Mouse (Mus musculus): ENCODE results near the gene Eps8l2. TPM values are rescaled to one million over a fixed set of nuclear protein-coding genes. Genes with fewer than 3 reads are reported as not detected.

Eps8l2 gene
- total and polyA plus RNA-seq, 3 experiments: 0.10 TPM; not detected in 2

DNA sequence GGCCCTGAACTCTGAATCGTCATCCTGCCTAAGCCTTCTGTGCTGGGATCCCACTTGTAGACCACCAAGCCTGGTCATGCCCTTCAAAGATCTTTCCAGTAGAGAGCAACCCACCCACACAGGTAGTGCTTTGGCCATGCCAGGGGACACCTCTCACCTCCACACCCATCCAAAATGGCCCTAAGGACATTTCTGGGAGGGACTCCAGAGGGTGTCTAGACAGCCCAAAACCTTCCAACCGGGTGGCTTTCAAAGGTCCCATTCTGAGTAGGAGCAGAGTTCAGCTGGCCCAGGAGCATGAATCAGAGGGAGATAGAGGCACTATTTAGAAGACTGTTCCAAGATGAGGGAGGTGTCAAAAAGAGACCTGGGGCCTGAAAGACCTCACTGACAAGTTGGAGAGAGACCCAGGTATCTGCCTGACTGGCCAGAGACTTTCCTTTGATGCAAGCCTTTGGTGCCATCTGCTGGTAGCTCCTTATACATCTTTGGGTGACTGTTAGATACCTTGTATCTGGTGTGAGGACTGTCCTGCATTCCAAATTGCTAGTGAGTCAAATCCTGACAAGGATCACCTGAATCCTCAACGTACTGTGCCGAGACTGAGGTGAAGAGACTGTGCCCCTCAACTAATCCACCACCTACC is 24.5 kb downstream of the Eps8l2 start:
- TF ChIP-seq NRF1 (IDR thresholded peaks at IDR 0.05; ENCODE audit: insufficient read depth, low read depth, low read length, poor library complexity, severe bottlenecking) (no peak), SMC3 (IDR thresholded peaks at IDR 0.05; ENCODE audit: low read depth, low read length) (peak; percentile 82), BHLHE40 (IDR thresholded peaks at IDR 0.05; ENCODE audit: borderline replicate concordance, low read depth, low read length) (0 out of 2 replicates have a peak, but pooled peaks have one; percentile 30), ZC3H11A (IDR thresholded peaks at IDR 0.05; ENCODE audit: low read depth, low read length) (peak; percentile 76), MYC (IDR thresholded peaks at IDR 0.05; ENCODE audit: low read depth, low read length) (0 out of 2 replicates have a peak, but pooled peaks have one; percentile 19), SIN3A (IDR thresholded peaks at IDR 0.05; ENCODE audit: low read length) (peak; percentile 60; the same call in 1 of the 2 replicates), RAD21 (IDR thresholded peaks at IDR 0.05; ENCODE audit: low read depth, low read length) (peak; percentile 92), RCOR1 (IDR thresholded peaks at IDR 0.05; ENCODE audit: low read depth, low read length) (no peak), CTCF (IDR thresholded peaks at IDR 0.05 in 2 of 3, conservative IDR thresholded peaks at IDR 0.05 in 1 of 3; ENCODE audit: control insufficient read depth in 1 of 3, insufficient read depth in 1 of 3, low read depth in 2 of 3, low read length in 3 of 3, poor library complexity in 1 of 3, severe bottlenecking in 1 of 3) (peak; percentile 67 to 90 (median 90)), ZKSCAN1 (IDR thresholded peaks at IDR 0.05; ENCODE audit: low read depth, low read length) (no peak), ETS1 (IDR thresholded peaks at IDR 0.05; ENCODE audit: low read depth, low read length) (no peak), TCF12 (IDR thresholded peaks at IDR 0.05; ENCODE audit: low read depth, low read length) (no peak)
- Histone ChIP-seq H3K9me3 (replicated peaks; ENCODE audit: insufficient read depth, low read length) (no peaks in the 10 kb centered on the region), H3K9ac (ENCODE audit: control insufficient read depth, low read depth, low read length, poor library complexity, severe bottlenecking) (no peak overlapping the region; the same call in 1 of the 2 replicates), H3K27ac (ENCODE audit: control insufficient read depth, low read depth, low read length) (0 out of 2 replicates have a peak overlapping the region, but pooled peaks have one; percentile 4), H3K36me3 (ENCODE audit: control insufficient read depth in 1 of 2, insufficient read depth in 2 of 2, low read length in 2 of 2) (peaks cover 0 to 16% of the 10 kb centered on the region in 2 experiments; a peak in 2 of 4 replicates), H3K4me1 (ENCODE audit: control insufficient read depth in 1 of 2, insufficient read depth in 2 of 2, low read length in 2 of 2) (peaks cover 11 to 17% of the 10 kb centered on the region in 2 experiments), H3K79me2 (ENCODE audit: control insufficient read depth, insufficient read depth, low read length, poor library complexity) (no peaks in the 10 kb centered on the region), H3K27me3 (ENCODE audit: control insufficient read depth in 1 of 2, insufficient read depth in 2 of 2, low read length in 2 of 2) (no peaks in the 10 kb centered on the region; a peak in 1 of 4 replicates), H3K4me3 (ENCODE audit: control insufficient read depth in 1 of 2, insufficient read depth in 1 of 2, low read depth in 2 of 2, low read length in 2 of 2) (no peak overlapping the region)
- DNase-seq (ENCODE audit: low read depth, low spot score): peak; percentile 86

- DNase-seq (ENCODE audit: low read depth, low spot score): no peak
- Histone ChIP-seq H3K4me3 (ENCODE audit: control insufficient read depth in 1 of 2, insufficient read depth in 1 of 2, low read depth in 2 of 2, low read length in 2 of 2) (no peak overlapping the region), H3K36me3 (ENCODE audit: control insufficient read depth in 1 of 2, insufficient read depth in 2 of 2, low read length in 2 of 2) (peaks cover 0 to 16% of the 10 kb centered on the region in 2 experiments; a peak in 2 of 4 replicates), H3K9me3 (replicated peaks; ENCODE audit: insufficient read depth, low read length) (no peaks in the 10 kb centered on the region), H3K9ac (ENCODE audit: control insufficient read depth, low read depth, low read length, poor library complexity, severe bottlenecking) (peak overlapping the region; percentile 17), H3K27ac (ENCODE audit: control insufficient read depth, low read depth, low read length) (peak overlapping the region; percentile 4; the same call in 1 of the 2 replicates), H3K79me2 (ENCODE audit: control insufficient read depth, insufficient read depth, low read length, poor library complexity) (no peaks in the 10 kb centered on the region), H3K4me1 (ENCODE audit: control insufficient read depth in 1 of 2, insufficient read depth in 2 of 2, low read length in 2 of 2) (peaks cover 11 to 17% of the 10 kb centered on the region in 2 experiments), H3K27me3 (ENCODE audit: control insufficient read depth in 1 of 2, insufficient read depth in 2 of 2, low read length in 2 of 2) (no peaks in the 10 kb centered on the region)
- no peak for TF ChIP-seq SMC3 (IDR thresholded peaks at IDR 0.05; ENCODE audit: low read depth, low read length)
These were observed 25.1 kb downstream of the Eps8l2 start for GRCm38 (mm10) chr7:141363752-141364125.

All from MEL (cell line).